Mouse (Mus musculus) CH12.LX (cell line): ENCODE data around the gene Prrc2a.

Source experiments
- BHLHE40 ChIP-seq: IDR thresholded peaks from 2 replicates; pipeline ENCODE4 v1.6.1; 2011; ENCODE audit warnings: mild to moderate bottlenecking, low read depth, low read length, improper control_type of control experiment
- EP300 ChIP-seq: IDR thresholded peaks from 2 replicates; pipeline ENCODE4 v1.6.1; 2011; ENCODE audit warnings: low read length, improper control_type of control experiment
- MAFK ChIP-seq: IDR thresholded peaks from 2 replicates; pipeline ENCODE4 v1.6.1; 2011; ENCODE audit warnings: low read length, improper control_type of control experiment; ENCODE audit not compliant: insufficient replicate concordance
- MAX ChIP-seq: IDR thresholded peaks from 2 replicates; pipeline ENCODE4 v1.6.1; 2011; ENCODE audit warnings: low read length, improper control_type of control experiment
- POLR2A ChIP-seq: IDR thresholded peaks from 2 replicates; pipeline ENCODE4 v1.6.1; 2011; ENCODE audit warnings: low read depth, mild to moderate bottlenecking, improper control_type of control experiment, low read length
- UBTF ChIP-seq: IDR thresholded peaks from 2 replicates; pipeline ENCODE4 v1.6.1; 2012; ENCODE audit warnings: low read depth, mild to moderate bottlenecking, inconsistent platforms, low read length, improper control_type of control experiment, moderate library complexity
- USF1 ChIP-seq: IDR thresholded peaks from 2 replicates; pipeline ENCODE4 v1.6.1; 2014; ENCODE audit warnings: low read depth, mild to moderate bottlenecking, inconsistent platforms, low read length, improper control_type of control experiment
- ZMIZ1 ChIP-seq: IDR thresholded peaks from 2 replicates; pipeline ENCODE4 v1.6.1; 2012; ENCODE audit warnings: low read depth, mild to moderate bottlenecking, inconsistent platforms, low read length, improper control_type of control experiment

DNA sequence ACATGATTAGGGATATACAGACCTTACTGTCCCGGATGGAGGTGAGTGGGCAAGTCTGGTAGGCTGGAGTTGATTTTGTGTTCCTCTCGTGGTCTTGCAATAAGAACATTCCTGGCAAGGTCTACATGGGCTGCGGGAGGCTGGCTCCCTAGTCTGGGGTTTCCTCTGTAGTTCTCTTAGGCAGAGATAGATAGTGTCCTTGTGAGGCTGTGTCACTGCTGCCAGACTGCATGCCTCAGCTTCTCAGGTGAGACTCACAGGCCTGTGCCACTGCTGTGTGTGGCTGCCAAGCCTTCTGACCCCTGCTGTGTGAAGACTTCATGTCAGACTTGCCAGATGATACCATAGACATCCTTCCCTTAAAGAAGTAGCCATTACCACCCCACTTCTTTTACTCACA is 25.4 kb downstream of the Prrc2a start:
- TF ChIP-seq MAX (no peak), EP300 (no peak), USF1 (no peak), MAFK (no peak), BHLHE40 (no peak), UBTF (no peak), ZMIZ1 (no peak), POLR2A (no peak)
